Mouse (Mus musculus) layer of hippocampus, adult 8-10 months (tissue): Measurements from ENCODE around the gene Zp2. TPM values are rescaled to one million over a fixed set of nuclear protein-coding genes. Genes with fewer than 3 reads are reported as not detected.

Experiments used
- DNase-seq, 2 experiments: peaks; one replicate each; pipeline ENCODE4 v3.0.0; 2022; ENCODE audit warnings: low spot score in 2 of 2
- total RNA-seq, 4 experiments: library from RNA; stranded (reverse); gene quantifications; 2 replicates each; pipeline ENCODE4 v1.2.4; 2022

Gene Zp2
- total RNA-seq, 4 experiments from 2014 or later, result 0.39 to 0.49 TPM; not detected in 2

DNA sequence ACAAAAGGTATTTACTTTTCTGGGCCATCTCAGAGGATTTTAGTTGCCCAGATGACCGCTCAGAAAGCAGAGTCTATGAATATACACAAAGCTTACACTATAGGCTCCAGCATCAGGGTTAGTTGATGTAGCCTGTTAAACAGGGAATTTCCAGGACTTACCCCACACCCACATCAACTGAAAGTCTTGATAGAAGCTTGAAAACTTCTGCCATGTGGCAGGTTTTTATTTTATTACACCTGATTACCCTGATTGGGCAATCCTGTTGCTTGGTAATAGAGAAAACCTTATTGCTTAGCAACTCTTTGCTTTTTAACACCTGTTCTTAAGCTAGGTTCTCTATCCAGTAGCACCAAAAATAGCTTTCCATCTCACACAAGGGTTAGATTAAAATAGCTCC is 2.3 kb downstream of the Zp2 start:
- no peak for DNase-seq

DNA sequence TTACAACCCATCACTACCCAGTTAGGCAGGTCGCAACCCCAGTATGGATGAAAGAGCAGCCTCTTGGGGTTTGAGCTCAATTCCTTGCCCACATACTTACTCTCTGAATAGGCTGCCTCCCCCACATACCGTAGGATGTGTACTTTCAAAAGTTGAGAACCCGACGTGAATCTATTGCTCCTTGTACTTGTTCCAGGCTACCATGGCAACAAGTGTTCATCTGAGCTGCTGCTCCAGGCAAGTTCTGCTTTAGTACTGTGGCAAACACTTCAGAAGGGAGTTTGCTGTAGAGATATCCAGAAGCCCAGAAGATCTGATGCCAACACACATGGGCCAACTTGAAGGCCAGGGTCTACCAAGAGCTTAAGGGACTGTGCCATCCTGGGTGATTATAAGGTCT is 16.1 kb downstream of the Zp2 start:
- peak; percentile 34 to 41 for DNase-seq

DNA sequence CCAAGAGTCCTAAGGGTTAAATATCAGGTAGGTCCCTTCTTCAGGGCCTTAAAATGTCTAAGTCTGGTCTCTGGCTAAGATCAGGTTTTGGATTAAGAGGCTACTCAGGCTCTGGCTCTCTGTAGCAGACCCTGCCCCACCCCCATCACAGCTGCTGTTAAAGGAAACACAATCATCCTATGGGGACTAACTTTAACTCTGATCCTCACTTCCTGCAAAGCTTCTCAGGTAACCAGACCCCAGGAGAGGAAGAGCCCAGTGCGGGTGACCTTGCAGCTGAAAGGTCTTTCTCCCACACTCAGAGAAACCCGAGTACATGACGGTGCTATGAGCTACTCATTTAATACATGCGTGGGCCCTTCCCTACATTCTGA is 17.4 kb downstream of the Zp2 start:
- no peak for DNase-seq

DNA sequence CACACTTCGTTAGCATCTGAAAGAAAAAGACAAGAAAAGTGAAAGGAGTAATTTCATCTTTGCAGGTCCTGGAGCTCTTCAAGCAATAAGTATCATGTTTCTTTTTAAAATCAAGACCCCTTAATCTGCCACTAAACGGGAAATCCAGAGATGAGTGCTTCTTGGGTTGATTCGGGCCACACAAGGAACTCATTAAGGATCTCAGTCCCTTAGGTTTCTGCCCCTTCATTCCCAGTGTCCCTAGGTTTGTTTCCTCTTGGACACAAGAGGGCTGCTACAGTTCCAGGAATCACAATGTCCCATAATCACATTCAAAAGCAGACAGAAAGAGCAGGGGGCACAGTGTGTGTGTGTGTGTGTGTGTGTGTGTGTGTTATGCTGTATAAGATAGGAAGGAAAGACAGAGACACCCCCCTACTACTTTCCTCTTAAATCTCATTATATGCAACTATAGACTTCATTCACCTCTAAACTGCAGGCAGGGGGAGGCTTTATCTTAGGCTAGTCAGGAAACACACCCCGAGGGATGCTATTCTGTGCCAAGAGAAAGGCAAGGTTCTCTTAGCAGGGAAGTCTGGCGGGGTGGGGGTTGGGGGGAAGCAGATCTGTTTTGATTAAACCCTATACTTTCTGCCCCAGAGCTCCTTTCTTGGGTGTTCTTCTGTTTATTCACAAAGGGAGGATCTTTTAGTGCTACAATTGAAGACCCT is 18.0 kb downstream of the Zp2 start:
- DNase-seq, result no peak

DNA sequence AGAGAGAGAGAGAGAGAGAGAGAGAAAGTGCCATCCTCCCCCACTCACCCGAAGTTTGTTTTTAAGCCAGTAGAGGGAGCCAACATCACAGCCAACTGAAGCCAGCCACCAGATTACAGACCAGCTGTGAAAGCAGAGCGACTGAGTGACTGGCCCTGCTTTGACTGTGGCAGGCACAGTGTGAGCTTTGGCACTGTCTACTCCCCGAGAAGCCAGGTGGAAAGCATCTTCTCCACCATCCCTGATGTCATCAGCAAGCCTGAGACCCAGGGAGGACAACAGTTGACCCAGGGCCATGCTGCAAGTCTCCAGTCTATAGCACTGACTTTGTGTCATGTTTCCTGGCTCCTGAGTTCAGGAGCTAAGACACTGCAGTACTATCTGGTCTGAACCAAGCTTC is 20.2 kb downstream of the Zp2 start:
- peak; percentile 66 to 79 for DNase-seq

DNA sequence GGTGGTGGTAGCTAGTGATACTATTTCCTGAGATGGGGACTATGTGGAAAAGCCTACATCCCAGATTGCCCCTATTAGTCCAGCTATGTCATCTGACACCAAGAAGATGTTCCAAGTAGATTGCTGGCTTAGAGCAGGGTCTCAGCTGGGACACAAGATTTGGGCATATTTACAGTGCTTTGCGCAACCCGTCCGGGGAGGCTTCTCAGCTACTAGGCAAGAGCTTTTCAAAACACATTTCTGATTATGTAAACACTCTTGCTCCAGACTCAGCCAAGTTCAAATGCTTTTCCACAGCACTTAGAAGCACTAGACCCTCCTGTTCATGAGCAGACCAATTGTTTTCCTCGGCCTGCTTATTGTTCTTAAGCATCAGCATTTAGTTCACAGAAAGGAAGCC is 21.3 kb downstream of the Zp2 start:
- no peak for DNase-seq

DNA sequence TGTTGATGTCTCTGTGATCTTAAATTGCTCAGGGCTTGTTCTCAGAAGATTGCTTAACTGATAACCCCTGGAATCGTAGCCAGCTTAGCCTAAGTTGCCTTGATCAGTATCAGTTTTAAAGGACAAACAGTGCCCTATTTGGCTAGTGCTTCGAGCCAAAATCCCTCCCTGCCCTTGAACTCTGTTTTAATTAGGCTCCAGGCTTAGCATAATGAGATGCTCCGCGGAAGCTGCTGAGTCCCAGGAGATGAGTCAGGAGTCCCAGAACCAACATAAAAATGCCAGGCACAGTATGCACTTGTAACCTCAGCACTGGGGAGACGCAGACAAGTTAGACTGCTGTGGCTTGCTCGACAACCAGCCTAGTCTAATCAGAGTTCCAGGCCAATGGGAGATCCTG is 27.6 kb downstream of the Zp2 start:
- no peak for DNase-seq

DNA sequence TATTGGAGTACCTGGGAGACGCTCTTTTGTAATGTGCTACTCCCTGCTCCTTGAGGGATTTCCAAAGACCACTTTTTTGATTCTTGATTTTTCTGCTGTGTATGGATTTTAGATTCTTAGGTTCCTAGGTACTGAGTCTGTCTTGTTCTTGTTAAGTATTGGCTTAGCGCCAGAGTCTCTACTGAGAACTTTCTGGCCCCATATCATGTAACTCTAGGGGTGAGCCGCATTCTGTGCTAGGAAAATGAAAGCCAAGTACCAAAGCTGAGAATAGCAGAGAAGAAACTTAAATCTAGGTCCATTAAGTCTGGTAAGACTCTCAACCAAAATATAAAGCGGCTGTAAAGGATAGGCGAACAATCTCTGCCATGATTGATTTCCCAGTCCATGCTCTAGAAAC is 28.1 kb downstream of the Zp2 start:
- no peak for DNase-seq

DNA sequence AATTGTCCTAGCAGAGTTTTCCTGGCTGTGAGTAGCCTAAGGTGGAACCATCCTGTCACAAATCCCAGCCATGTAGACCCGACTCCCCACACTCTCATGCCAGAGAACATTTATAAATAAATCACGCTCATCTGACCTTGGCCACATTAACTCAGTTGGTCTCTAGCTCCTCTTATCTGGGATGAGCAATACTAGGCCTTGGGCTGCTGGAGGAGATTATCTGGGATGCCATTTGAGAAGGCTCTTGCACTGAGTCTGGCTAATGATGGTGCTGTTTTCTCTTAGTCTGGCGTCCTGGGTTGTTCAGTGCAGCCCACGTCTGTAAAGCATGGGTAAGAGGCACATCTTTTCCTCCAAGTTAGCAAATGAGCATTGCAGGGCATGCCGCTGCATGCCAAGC is 35.4 kb downstream of the Zp2 start:
- DNase-seq, result no peak

DNA sequence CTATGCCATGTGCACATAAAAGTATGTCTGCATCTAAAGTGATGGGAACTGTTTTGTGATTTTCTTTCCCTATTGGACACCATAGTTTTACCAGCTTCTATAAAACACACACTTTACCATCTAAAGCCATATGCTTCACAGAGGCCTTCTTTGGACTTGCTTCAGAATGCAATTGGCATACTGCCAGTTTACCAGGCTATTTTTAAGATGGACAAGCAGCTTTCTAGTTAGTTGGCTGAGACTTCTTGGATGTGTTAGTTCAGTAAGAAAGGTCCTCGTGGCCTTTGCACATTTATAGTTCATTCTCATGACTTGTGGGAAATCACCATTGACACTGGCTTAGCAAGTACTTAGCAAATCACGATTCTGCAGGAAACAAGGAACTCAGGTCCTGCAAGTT is 38.7 kb downstream of the Zp2 start:
- DNase-seq, result no peak

DNA sequence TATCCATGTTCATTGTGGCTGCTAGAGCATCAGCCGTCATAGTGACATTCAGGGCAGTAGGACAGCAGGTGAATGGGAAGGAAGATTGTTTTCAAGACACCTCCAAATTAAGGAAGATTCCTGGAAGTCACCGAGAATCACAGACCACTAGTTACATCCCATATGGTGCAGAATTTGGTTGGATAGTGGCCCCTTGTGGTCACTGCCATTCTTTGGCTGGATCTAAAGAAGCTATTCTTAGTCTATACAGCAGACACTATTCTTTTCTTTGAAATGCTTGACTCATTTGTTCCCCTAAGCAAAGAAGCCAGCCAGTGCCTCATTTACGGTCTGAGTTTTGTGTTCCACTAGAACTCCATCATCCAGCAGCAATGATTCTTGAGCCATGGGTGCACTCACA is 40.1 kb downstream of the Zp2 start:
- DNase-seq, result no peak

DNA sequence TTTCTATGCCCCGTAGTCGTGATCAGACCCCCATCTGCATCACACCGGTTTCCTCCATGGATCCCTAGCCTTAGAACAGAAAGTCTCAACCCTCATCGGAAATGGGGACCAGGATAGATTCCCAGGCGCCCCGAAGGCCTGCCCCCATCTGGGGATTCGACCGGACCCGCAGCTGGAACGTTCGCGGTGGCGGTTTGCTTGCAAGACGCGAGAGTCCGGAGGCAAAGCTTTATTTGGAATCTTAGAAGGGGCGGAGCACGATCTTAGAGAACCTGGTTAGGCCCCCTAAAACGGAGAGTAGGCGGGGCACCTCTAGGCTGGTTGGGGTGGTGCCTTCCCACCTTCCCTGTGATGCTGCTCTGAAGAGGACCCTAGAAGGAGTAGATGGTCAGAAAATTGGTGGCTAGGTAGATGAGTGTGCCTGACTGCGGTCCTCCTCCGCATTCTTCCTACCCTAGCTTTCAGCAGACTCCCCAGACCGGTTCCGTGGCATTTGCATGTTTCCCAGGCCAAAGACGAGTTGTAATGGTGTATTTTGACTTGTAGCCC is 42.0 kb downstream of the Zp2 start:
- DNase-seq, result peak in 1 of 2 experiments; percentile 13

DNA sequence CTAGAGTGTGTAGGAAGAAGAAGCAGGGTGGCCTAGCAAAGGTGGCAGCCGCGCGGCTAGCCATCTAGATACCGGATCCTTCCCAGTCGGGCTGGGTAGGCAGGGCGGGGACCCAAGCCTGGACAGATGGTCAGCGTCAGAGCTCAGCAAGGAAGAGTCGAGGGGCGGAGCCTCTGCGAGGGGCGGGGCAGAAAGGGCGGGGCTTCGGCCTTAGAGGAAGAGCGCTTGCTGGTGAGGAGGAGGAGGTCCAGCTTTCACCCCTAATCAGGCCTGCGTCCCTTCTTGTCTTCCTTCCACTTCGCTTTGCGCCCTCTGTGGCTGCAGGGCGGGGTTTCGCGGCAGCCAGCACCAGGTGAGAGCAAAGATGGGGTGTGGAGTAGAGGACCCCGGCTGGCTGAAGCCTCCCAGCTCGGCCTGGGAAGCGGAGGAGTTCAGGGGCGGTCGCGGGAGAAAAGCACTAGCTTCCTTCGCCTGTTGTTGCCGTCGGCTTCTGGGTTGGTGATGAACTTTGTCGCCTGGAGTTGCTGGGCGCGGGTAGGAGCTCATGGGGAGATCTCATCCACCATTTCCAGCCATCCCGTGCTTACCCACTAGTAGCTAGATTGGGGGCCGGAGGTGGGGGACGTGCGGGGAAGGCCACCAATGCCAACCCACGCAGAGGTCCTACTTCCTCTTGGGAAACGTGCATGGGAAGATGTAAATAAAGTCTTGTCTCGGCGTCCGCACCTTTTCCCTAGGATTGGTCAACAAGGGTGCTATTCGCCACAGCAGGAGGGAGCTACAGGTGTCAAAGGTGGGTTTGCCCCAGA is 42.7 kb downstream of the Zp2 start, which contains the start of gene Tmem159:
Tmem159 (plus strand) TSS at position 190 of the 809 bp plus-strand sequence.
- peak; percentile 51 to 57 for DNase-seq

DNA sequence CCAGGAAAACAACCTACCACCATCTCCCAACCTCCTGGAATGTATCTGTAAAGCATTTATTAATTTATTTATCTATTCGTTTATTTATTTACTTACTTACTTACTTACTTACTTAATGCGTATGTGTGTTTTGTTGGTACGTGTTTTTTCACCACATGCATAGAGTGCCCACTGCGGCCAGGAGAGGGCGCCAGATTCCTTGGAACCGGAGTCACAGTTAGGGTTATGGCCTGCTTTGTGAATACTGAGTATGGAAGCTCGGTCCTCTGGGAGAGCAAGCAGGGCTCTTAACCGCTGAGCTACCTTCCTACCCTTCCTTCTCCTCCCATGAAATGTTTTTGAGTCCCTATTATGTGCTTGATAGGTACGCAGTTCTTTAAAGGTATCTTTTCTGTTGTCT is 46.7 kb downstream of the Zp2 start:
- peak; percentile 25 to 54 for DNase-seq

DNA sequence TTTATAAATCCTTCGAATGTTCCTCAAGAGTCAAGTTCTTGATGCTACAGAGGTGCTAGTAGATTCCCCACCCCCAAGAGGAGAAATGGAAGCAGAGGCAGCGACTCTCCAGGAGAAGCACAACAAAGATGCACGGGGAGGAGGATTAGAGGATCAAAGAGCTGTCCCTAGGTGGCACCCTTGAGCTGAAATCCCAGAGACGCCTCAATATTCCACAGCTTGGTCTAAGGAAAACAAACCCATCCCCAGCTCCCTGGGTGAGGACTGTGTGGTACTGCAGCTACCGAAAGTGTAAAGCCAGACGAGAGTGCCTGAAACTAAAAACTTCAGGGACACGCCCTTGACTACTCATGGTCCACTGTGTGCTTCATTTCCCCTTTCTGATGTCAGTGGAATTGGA is 47.2 kb downstream of the Zp2 start:
- peak; percentile 18 to 69 for DNase-seq

DNA sequence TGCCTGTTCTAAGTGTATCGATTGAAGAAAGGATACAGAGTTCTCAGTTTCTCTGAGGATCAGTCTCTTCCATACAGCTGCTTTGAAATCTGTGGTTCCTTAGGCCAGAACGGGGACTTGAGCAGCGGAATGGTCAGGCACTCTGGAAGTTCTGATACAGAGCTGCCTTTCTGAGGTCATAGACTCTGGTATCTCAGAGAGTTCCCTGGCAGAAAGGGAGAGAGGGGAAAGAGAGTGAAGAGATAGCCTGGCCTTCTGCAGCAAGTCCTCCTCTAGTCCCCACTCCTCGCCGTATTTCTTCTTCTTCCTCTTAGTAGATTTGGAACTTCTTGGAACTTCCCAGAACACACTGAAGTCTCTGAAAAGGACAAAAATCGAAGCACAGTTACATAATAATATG is 49.9 kb downstream of the Zp2 start, which contains the start of gene Dnah3:
Dnah3 (minus strand) TSS at position 101 of the 400 bp plus-strand sequence.
- no peak for DNase-seq

DNA sequence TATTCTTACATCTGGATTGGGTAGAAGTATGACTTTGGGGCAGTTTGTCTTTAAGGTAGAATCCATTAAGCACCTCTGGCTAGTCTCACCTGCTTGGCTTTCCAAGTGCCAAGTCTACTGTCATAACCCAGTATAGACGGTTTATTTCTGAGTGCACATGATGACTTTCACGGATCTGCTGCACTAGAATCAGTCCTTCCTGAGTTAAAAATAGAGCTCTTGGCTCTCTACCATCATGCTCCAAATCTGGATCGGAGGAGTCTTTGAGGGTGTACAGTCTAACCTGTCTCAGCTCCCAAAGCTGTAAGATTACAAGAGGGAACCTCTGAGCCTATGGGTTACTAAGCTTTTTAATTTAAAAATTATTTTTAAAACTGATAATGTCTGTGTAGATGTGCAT is 50.9 kb downstream of the Zp2 start:
- no peak for DNase-seq

DNA sequence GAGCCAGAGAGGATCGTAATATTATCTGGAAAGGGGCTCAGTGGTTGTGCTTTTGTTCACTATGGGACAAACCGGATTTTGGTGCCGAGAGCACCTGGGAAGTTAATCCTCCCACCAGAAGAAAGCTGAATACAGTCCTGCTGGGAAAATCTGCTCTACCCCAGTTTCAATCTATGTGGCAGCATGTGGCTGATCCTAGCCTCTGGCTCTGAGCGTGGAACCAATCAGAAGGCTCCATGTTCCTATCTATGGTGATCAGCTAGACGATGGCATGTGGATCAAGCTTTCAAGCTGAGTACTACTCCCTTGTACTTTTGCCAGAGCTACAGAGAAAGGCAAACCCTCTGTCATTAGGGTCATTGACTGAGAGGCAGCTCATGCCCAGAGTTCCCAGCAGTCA is 52.1 kb downstream of the Zp2 start:
- DNase-seq, result no peak

DNA sequence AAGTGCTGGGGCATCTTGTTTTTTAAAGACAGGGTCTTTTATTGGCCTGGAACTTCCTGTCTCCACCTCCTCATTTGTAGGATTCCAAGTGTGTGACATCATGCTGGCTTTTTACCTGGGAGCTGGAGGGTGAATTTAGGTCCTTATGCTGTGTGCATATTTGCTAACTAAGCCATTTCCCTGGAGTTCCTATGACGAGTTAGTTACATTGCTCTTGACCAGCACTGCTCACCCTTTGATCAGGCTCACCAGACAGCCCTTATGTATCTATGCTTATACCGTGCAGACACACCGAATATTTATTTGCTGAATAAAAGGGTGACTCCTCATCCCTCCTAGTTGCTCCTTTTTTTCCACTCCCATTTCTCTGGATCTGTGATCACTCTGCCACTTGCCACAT is 64.9 kb downstream of the Zp2 start:
- DNase-seq, result no peak
